Mouse (Mus musculus) midbrain, embryonic 16.5 days (tissue): Measurements from ENCODE around the gene Szrd1. TPM values are rescaled to one million over a fixed set of nuclear protein-coding genes. Genes with fewer than 3 reads are reported as not detected.

Source experiments
- ATAC-seq: fragments of 200-750 bp; cut with Nextera tagmentation; 2 replicates; pipeline ENCODE4 v1.8.0; 2017; ENCODE audit warnings: moderate TSS enrichment
- H3K27ac ChIP-seq: fragments of 300-500 bp; sonication (generic); 2 replicates; pipeline ENCODE4 v1.5.1; 2014; ENCODE audit warnings: mild to moderate bottlenecking, low read length, mixed read lengths
- H3K27me3 ChIP-seq: fragments of 300-500 bp; sonication (generic); 2 replicates; pipeline ENCODE4 v1.6.1; 2014; ENCODE audit warnings: low read depth, low read length, mixed read lengths; ENCODE audit not compliant: control insufficient read depth, insufficient read depth
- H3K36me3 ChIP-seq: fragments of 300-500 bp; sonication (generic); 2 replicates; pipeline ENCODE4 v1.6.1; 2014; ENCODE audit warnings: mild to moderate bottlenecking, low read length, moderate library complexity, mixed read lengths; ENCODE audit not compliant: control insufficient read depth, insufficient read depth
- H3K4me1 ChIP-seq: fragments of 300-500 bp; sonication (generic); 2 replicates; pipeline ENCODE4 v1.6.1; 2014; ENCODE audit warnings: mild to moderate bottlenecking, low read length, mixed read lengths; ENCODE audit not compliant: control insufficient read depth, insufficient read depth
- H3K4me2 ChIP-seq: fragments of 300-500 bp; sonication (generic); 2 replicates; pipeline ENCODE4 v1.6.1; 2014; ENCODE audit warnings: mild to moderate bottlenecking, low read length, mixed read lengths
- H3K4me3 ChIP-seq: fragments of 300-500 bp; sonication (generic); 2 replicates; pipeline ENCODE4 v1.5.1; 2014; ENCODE audit warnings: low read depth, mild to moderate bottlenecking, low read length, moderate library complexity, mixed read lengths
- H3K9ac ChIP-seq: fragments of 300-500 bp; sonication (generic); 2 replicates; pipeline ENCODE4 v1.6.1; 2014; ENCODE audit warnings: low read depth, low read length, mixed read lengths
- H3K9me3 ChIP-seq: fragments of 300-500 bp; sonication (generic); replicated peaks from 2 replicates; pipeline ENCODE4 v1.6.1; 2014; ENCODE audit warnings: mild to moderate bottlenecking, low read length, mixed read lengths; ENCODE audit not compliant: control insufficient read depth, poor library complexity, severe bottlenecking
- WGBS: fragments of 180-500 bp; shearing (Covaris S2); extraction: QIAGEN DNeasy Blood & Tissue Kit; methylation state at CpG from one replicate; pipeline ENCODE4 v1.1.7; 2014; 5-methylcytosine and 5-hydroxymethylcytosine counted together
- polyA plus RNA-seq: library from polyadenylated mRNA; unstranded; fragments of >200 nt; fragmentation: Nextera tagmentation; extraction: Ambion mirVana; gene quantifications from 2 replicates; pipeline ENCODE4 v1.2.1, GENCODE M21; 2015

Szrd1 gene
- polyA plus RNA-seq, 1 experiment from 2014 or later: 24.5 TPM

DNA sequence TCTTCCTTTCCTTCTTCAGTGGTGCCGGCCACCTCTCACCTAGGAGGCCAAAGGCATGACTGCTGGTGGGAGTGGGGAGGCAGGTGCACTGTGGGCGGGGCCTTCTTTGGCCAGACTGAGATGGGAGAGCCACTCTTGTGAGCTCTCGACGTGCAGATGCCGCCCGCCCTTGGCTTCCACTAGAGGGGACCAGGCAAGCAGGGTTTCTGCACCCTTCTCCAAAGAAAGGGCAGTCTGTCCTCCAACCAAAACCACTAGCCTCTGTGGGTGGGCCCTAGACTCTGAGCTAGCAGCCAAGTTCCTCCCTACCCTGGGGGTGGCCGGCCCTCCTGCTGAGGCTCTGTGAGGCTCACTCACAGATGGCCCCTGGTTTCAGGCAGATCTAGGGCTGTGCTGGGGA lies 25.7 kb downstream of the Szrd1 start:
- peak overlapping the region; percentile 50 for H3K27ac ChIP-seq
- peak; percentile 3; the same call in 1 of the 2 replicates for ATAC-seq

DNA sequence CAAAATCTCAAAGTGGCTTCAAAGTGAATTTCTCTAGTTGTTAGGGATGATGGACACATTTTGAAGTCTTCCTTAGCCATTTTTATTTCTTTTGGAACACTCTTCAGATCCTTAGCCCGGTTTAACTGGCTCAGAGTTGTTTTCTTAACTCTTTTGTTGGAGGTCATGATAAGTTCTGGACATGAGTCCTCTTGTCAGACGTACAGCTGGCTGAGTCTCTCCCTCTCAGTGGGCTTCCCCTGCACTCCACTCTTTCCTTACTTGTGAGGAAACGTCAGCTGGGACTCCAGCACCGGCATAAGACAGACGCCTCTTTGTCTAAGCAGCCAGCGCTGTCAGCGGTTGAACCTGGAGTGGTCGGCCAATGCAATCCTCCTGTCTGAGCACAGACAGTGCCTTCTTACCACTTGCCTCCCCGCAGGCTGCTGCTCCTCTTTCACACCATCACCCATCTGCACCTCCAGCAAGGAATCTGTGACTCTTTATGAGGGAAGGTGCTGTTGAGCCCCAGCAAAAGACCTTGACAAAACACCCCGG lies 31.3 kb downstream of the Szrd1 start:
- peaks cover 8% of the 10 kb centered on the region for H3K36me3 ChIP-seq
- no peak for ATAC-seq
- 53% methylated on average over 10 of the region's 10 CpGs for WGBS

More for the DNA sequence above, 25.7 kb downstream of the Szrd1 start:
- H3K36me3 ChIP-seq: peaks cover 19% of the 10 kb centered on the region
- no peaks in the 10 kb centered on the region for H3K4me1 ChIP-seq
- 72% methylated on average over 7 of the region's 7 CpGs for WGBS
- no peak overlapping the region for H3K4me2 ChIP-seq
- no peak overlapping the region for H3K4me3 ChIP-seq
- no peaks in the 10 kb centered on the region for H3K27me3 ChIP-seq
- H3K9me3 ChIP-seq: 0 out of 2 replicates have a peak, but pooled peaks cover 2% of the 10 kb centered on the region
- no peak overlapping the region for H3K9ac ChIP-seq

DNA sequence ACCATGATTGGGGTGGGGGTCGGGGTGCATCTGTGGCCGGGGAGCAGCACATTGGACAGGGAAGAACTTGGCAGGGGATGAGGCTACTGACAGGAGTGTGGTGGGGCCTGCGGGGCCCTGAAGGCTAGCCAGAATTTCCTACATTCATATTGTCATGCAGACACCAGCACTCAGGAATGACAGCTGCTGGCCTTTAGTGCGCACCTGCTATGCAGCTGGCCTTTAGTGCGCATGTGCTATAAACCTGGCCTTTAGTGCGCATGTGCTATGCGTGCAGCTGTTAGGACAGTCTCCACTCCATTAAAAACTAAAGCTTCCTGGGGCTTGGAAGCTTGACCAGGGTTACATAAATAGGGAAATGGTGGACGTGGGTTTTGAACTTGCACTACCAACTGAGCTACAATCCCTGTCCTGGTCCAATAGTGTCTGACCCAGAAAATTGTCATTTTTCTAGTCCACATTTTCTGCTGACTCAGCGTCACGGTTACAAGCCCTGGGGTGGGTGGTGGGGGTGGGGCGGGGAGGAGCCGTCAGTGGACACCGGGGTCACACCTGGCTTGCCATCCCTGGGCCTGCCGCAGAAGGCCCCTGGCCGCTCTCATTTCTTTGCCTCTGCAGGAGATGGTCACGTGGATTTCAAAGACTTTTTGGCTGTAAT lies 32.9 kb downstream of the Szrd1 start:
- H3K4me2 ChIP-seq: no peak overlapping the region
- no peaks in the 10 kb centered on the region for H3K27me3 ChIP-seq
- no peaks in the 10 kb centered on the region for H3K4me1 ChIP-seq
- H3K27ac ChIP-seq: no peak overlapping the region
- no peaks in the 10 kb centered on the region for H3K36me3 ChIP-seq
- H3K4me3 ChIP-seq: no peak overlapping the region
- no peak for ATAC-seq
- 75% methylated on average over 16 of the region's 16 CpGs for WGBS
- H3K9ac ChIP-seq: no peak overlapping the region
- H3K9me3 ChIP-seq: 0 out of 2 replicates have a peak, but pooled peaks cover 2% of the 10 kb centered on the region

More for the DNA sequence above, 31.3 kb downstream of the Szrd1 start:
- Histone ChIP-seq H3K27me3 (no peaks in the 10 kb centered on the region), H3K4me1 (no peaks in the 10 kb centered on the region), H3K4me3 (no peak overlapping the region), H3K9me3 (0 out of 2 replicates have a peak, but pooled peaks cover 2% of the 10 kb centered on the region), H3K27ac (no peak overlapping the region), H3K4me2 (no peak overlapping the region), H3K9ac (no peak overlapping the region)

DNA sequence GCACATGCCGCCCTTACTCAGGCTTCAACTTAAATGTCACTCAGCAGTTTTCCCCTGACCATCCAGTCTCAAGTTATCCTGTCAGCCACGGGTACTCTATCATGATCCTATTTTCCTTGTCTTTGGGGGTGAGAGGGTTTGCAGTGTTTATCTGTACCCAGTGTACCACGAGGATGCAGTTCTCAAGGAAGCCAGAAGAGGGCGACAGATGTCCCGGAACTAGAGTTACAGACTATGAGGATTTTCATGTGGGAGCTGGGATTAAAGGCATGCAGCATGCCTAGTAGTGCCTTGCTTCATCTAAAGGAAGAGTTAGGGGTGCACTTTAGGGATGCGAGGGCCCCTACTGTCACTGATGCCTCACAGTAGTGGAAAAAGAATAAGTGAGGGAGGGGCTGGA lies 37.7 kb downstream of the Szrd1 start:
- no peaks in the 10 kb centered on the region for H3K27me3 ChIP-seq
- WGBS: 74% methylated on average over 6 of the region's 6 CpGs
- no peak overlapping the region for H3K4me2 ChIP-seq
- no peak overlapping the region for H3K27ac ChIP-seq
- H3K4me3 ChIP-seq: no peak overlapping the region
- no peaks in the 10 kb centered on the region for H3K36me3 ChIP-seq
- ATAC-seq: no peak
- H3K9ac ChIP-seq: no peak overlapping the region
- no peaks in the 10 kb centered on the region for H3K9me3 ChIP-seq
- H3K4me1 ChIP-seq: no peaks in the 10 kb centered on the region

DNA sequence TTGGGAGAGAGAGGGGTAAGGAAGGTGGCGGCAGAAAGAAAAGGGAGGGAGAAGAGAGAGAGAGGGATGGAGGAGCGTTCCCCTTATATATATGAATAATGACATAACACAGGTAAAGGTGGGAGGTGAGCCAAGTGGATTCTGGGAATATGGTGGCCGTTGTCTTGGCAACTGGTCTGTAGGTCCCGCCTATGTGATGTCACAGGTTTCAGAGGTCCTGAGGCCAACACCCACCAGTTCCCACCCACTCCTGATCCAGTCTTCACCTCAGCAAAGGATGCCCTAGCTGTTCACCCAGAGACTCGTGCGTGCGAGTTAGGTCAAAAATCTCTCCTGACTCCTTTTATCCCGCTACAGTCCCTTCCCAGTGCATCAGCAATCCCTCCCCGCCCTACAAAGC lies 38.3 kb downstream of the Szrd1 start:
- H3K4me3 ChIP-seq: no peak overlapping the region
- H3K4me1 ChIP-seq: no peaks in the 10 kb centered on the region
- H3K4me2 ChIP-seq: no peak overlapping the region
- WGBS: 92% methylated on average over 9 of the region's 9 CpGs
- no peak for ATAC-seq
- H3K9ac ChIP-seq: no peak overlapping the region
- no peaks in the 10 kb centered on the region for H3K27me3 ChIP-seq
- H3K36me3 ChIP-seq: no peaks in the 10 kb centered on the region
- H3K27ac ChIP-seq: no peak overlapping the region
- no peaks in the 10 kb centered on the region for H3K9me3 ChIP-seq

DNA sequence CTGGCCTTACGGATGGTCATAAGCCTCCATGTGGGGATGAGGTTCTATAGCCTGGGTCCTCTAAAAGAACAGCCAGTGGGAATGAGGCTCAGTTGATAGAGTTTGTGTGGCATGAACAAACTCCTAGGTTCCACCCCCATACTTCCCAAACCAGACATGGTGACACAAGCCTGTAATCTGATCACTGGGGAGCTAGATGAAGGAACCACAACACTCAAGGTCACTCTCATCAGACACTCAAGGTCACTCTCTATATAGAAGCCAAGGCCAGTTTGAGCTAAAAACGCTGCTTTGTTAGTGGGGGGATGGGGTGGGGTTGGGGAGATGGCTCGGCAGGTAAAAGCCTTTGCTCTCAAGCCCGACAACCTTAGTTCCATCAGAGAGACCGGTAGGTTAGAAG lies 39.6 kb downstream of the Szrd1 start:
- H3K4me2 ChIP-seq: no peak overlapping the region
- 81% methylated on average over 5 of the region's 5 CpGs for WGBS

DNA sequence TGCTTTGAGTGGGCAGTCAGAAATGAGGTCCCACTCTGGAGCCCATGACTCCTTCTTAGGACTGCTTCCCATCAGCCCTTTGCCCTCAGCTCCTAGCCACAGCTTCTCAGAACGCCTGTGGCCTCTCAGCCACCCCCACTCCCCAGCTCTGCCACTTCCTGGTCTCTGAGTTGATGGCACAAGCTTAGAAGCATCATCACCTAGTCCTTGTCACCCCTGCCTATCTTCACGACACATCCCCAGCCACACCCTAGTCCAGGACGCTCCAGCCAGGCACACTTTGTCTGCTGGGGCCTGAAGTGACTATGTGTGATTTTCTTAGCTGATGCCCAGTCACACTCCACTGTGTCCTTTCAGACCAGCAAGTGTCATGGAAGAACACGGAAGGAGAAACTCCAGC lies 40.6 kb downstream of the Szrd1 start:
- H3K4me2 ChIP-seq: no peak overlapping the region
- WGBS: 83% methylated on average over 4 of the region's 4 CpGs
- H3K9ac ChIP-seq: no peak overlapping the region
- no peak for ATAC-seq
- H3K4me3 ChIP-seq: no peak overlapping the region
- no peaks in the 10 kb centered on the region for H3K27me3 ChIP-seq
- H3K9me3 ChIP-seq: no peaks in the 10 kb centered on the region
- H3K4me1 ChIP-seq: no peaks in the 10 kb centered on the region
- no peaks in the 10 kb centered on the region for H3K36me3 ChIP-seq
- no peak overlapping the region for H3K27ac ChIP-seq

More for the DNA sequence above, 39.6 kb downstream of the Szrd1 start:
- H3K36me3 ChIP-seq: no peaks in the 10 kb centered on the region
- H3K4me3 ChIP-seq: no peak overlapping the region
- no peak overlapping the region for H3K27ac ChIP-seq
- no peak overlapping the region for H3K9ac ChIP-seq
- no peaks in the 10 kb centered on the region for H3K4me1 ChIP-seq
- ATAC-seq: no peak
- H3K9me3 ChIP-seq: no peaks in the 10 kb centered on the region
- no peaks in the 10 kb centered on the region for H3K27me3 ChIP-seq

DNA sequence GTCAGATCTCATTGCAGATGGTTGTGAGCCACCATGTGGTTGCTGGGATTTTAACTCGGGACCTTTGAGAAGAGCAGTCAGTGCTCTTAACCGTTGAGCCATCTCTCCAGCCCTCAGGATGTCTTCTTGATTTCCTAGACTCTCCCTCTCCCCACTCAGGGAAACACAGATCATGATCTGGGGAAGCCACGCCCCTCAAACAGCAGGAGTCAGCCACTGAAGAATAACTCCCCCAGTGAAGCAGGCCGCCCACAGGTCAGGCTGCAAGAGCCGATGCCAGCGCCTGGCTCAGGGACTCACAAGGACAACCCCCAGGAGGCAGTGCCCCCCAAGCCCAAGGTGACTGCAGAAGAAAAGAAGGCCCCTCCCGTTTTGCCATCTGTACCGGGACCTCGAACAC lies 42.9 kb downstream of the Szrd1 start:
- H3K4me2 ChIP-seq: no peak overlapping the region
- WGBS: 18% methylated on average over 9 of the region's 9 CpGs

DNA sequence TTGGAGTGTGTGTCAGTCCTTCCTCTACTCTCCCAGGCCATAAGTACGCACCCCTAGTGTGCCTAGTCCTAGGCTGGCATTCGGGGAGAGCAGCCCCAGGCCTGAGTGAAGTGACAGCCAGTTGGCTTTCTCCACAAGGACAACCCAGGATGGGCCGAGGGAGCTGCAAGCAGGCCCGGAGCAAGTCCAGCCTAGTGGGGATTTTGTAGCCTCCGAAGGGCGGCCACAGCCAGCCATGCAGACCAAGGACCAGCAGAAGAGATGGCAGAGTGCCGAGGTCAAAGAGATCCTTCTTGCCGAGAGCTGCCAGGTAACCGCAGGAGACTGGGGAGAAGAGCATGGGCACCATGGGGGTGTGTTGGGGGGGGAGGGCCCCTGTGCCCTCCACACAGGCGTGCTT lies 44.6 kb downstream of the Szrd1 start:
- Histone ChIP-seq H3K27me3 (no peaks in the 10 kb centered on the region), H3K4me1 (no peaks in the 10 kb centered on the region), H3K4me2 (no peak overlapping the region), H3K27ac (no peak overlapping the region), H3K4me3 (no peak overlapping the region), H3K9ac (no peak overlapping the region), H3K9me3 (no peaks in the 10 kb centered on the region), H3K36me3 (no peaks in the 10 kb centered on the region)
- ATAC-seq: no peak
- 80% methylated on average over 10 of the region's 10 CpGs for WGBS

More for the DNA sequence above, 42.9 kb downstream of the Szrd1 start:
- no peaks in the 10 kb centered on the region for H3K36me3 ChIP-seq
- H3K9me3 ChIP-seq: no peaks in the 10 kb centered on the region
- H3K27ac ChIP-seq: no peak overlapping the region
- H3K4me3 ChIP-seq: no peak overlapping the region
- ATAC-seq: no peak
- H3K9ac ChIP-seq: no peak overlapping the region
- H3K27me3 ChIP-seq: no peaks in the 10 kb centered on the region
- H3K4me1 ChIP-seq: no peaks in the 10 kb centered on the region
